Mouse (Mus musculus): Measurements from ENCODE around the gene 1700012A03Rik. TPM values are rescaled to one million over a fixed set of nuclear protein-coding genes. Genes with fewer than 3 reads are reported as not detected.

1700012A03Rik gene
- polyA plus RNA-seq (2017; shearing (Covaris generic)): not detected

GRCm38 (mm10) chr6:32049951-32050345 lies at the start of gene 1700012A03Rik:
Gene 1700012A03Rik (plus strand): TSS chr6:32050246.

